Mouse (Mus musculus) spleen, adult 12 weeks (tissue): ENCODE measurements around the gene Lrp8.

Experiments used
- DNase-seq: peaks from one replicate; pipeline ENCODE4 v3.0.0; 2022; ENCODE audit warnings: low spot score

Gene Lrp8

GRCm38 (mm10) chr4:107808655-107809054 lies 6.6 kb downstream of the Lrp8 start:
- DNase-seq = no peak

GRCm38 (mm10) chr4:107811006-107811405 lies 8.9 kb downstream of the Lrp8 start:
- no peak for DNase-seq

- DNase-seq = no peak
Observed at GRCm38 (mm10) chr4:107811716-107812330, 9.8 kb downstream of the Lrp8 start.

DNA sequence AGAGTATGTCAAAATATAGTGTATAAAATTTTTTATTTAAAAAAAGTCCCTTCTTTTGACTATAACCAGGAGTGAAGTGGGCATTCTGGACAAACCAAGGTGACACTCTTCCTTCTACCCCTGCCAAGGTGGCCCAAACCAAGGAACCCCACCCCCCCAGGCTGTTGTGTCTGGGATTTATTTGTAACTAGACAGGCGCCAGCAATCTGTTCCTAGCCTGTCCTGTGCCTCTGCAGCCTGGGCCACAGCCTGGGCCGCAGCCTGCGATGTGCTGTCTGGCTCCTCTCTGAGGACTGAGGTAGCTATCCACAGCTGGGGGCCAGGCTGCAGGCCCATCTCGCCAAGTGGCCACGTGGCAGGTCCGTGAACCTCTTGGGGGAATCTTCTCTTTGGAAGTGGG lies 10.3 kb downstream of the Lrp8 start:
- DNase-seq = no peak

DNA sequence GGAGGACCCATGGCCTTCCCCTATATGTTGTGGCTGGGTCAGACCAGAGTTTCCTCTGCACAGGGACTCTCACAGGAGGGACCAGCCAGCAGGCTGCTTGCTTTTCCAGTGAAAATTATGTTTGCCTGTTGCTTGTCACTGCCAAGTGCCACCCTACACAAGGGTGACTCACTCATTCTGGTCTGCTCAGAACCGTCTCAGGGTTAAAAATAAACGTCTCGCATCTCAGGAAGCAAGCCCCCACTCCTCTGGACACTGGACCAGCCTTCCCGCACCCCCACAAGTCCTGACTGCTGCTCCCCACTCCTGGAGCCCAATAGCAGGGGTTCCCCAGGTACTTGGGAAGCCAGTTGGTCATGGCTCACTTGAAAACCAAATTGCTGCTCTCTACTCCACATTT lies 14.4 kb downstream of the Lrp8 start:
- DNase-seq = no peak

GRCm38 (mm10) chr4:107817463-107817862 lies 15.4 kb downstream of the Lrp8 start:
- DNase-seq = no peak

- no peak for DNase-seq
Observed at GRCm38 (mm10) chr4:107819990-107820719, 18.1 kb downstream of the Lrp8 start.

DNA sequence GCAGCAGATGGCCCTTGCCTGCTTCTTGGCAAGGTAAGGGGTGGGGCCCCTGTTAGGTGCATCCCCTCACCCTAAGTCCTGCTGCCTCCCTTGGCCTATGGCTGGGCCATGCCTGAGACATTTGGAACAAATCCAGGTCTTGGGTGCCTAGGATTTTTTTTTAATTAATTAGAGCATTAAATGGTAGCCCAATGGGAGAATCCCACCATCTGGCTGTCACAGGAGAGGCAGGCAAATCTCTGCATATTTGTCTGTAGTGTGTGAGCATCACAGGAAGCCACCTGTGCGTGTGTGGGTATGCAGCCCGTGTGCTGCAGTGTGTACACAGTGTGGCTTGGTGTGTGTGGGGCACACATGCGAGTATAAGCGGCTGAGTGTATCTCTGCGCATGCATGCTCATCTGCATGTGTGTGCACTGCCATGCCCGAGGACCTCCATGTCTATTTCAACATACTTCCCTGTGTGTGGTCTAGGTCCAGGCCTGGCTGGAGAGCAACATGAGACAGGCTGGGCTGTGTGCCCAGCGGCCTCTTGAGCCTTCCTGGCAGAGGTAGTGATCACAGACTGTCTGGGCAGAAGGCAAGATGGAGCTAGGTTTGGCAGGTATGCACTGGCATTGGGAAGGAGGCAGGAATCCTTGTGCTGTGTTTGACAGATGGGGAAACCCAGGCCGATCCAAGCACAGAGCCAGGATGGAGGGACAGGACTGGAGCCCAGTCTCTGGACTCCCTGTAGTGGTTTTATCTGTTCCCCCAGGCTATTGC lies 19.0 kb downstream of the Lrp8 start:
- DNase-seq = no peak

DNA sequence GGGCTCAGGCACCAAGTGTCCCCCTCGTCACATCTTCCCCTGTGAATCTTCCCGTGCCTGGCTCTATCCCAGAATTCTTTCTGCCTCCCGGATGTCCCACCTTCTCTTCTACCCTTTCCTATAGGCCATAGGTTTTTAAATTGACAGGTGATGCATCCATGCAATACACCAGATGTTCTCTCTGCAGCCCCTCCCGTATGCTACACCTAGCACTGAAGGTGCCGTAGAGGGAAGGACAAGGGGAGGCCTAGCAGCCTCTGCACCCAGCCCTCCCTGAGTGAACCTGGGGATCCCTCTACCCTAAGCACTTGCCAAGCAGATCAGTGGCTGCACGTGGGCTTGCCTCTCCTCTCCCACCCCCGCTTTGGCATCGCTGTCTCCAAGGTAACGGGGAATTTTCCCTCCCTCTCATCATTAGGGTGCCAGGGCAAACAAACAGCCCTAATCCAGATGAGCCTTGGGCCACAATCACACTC lies 20.9 kb downstream of the Lrp8 start:
- no peak for DNase-seq

DNA sequence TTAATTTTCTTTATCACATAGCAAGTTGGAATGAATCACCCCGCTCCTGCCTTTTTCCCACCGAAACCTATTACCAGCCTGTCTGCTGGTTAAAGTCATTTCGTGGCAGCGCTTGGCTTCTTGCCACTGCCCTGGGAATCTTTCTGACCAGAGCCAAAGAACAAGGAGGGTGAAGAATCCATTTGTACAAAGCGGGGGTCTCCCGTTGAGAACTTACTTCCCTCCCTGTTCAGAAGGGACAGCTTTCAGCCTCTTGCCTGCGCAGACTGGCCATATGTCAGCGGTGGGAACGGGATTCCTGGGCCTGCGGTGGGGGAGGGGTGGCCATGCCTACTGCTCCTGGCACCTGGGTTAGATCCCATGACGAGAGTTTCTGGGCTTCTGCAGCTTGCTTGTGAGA lies 21.4 kb downstream of the Lrp8 start:
- no peak for DNase-seq

GRCm38 (mm10) chr4:107828727-107829218 lies 26.7 kb downstream of the Lrp8 start:
- DNase-seq = no peak

GRCm38 (mm10) chr4:107829675-107830074 lies 27.6 kb downstream of the Lrp8 start:
- no peak for DNase-seq

GRCm38 (mm10) chr4:107830189-107830588 lies 28.1 kb downstream of the Lrp8 start:
- no peak for DNase-seq

- no peak for DNase-seq
Observed at GRCm38 (mm10) chr4:107830821-107831221, 28.8 kb downstream of the Lrp8 start.

- DNase-seq = no peak
Observed at GRCm38 (mm10) chr4:107831678-107832077, 29.6 kb downstream of the Lrp8 start.

DNA sequence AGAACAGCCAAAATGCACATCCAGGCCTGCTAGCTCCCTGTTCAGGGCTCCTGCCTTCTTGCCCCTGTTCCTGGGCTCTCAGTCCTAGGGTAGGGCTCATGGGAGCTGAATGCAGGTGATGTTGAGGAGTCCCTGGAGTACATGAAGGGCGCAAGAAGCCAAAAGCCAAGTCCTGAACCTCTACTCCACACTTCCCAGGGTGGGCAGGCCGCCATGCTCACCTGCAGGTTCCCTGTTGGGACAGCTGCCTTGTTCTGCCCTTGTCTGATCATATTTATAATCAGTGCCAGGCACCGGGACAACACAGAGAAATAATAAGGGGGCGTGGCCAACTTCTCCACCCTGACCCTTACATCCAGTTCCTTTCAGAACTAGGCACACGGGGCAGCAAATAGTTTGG lies 31.5 kb downstream of the Lrp8 start:
- DNase-seq = no peak

- no peak for DNase-seq
Observed at GRCm38 (mm10) chr4:107834643-107835314, 32.7 kb downstream of the Lrp8 start.

- no peak for DNase-seq
Observed at GRCm38 (mm10) chr4:107835508-107835909, 33.4 kb downstream of the Lrp8 start.

- no peak for DNase-seq
Observed at GRCm38 (mm10) chr4:107836758-107837157, 34.7 kb downstream of the Lrp8 start.

DNA sequence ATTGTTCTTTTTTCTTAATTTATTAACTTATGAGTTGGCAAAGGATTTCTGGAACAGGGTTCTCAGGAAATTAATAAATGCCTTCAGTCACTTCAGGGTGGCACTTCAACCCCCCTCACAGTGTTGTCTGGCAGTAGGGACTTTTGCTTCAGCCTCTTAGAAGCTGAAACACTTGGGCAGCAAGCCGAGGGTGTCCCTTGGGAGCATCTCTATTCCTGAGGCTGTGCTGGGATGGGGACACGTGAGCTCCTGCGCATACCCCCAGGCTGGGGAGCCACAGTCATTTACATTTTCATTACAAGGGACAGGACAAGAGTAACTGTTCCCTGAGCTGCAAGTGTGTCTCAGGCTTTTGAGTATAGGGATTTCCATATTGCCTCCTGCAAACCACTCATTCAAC lies 35.8 kb downstream of the Lrp8 start:
- DNase-seq = no peak

- DNase-seq = no peak
Observed at GRCm38 (mm10) chr4:107843687-107844086, 41.6 kb downstream of the Lrp8 start.

DNA sequence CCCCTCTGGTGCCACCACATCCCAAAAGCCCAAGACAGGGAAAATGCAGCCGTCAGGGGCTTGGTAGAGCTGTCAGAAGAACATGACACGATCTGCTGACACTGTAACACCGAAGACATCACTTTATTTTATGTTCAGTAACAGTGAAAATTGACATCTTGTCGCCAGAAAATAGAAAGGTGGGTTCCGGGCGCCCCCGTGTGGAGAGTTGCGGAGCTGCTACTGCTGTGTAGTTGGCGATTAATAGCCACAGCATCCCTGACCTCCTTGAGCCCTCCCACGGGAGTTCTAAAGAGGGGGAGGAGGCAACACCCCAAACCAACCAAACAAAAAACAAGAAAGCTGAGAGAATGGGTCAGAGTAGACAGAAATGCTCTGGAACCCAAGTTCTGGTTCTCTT lies 42.9 kb downstream of the Lrp8 start:
- DNase-seq = peak; percentile 65
